Mouse (Mus musculus): ENCODE data around the gene Ddx21. TPM values are rescaled to one million over a fixed set of nuclear protein-coding genes. Genes with fewer than 3 reads are reported as not detected.

Ddx21 gene
- 159 TPM for total RNA-seq (2023)

DNA sequence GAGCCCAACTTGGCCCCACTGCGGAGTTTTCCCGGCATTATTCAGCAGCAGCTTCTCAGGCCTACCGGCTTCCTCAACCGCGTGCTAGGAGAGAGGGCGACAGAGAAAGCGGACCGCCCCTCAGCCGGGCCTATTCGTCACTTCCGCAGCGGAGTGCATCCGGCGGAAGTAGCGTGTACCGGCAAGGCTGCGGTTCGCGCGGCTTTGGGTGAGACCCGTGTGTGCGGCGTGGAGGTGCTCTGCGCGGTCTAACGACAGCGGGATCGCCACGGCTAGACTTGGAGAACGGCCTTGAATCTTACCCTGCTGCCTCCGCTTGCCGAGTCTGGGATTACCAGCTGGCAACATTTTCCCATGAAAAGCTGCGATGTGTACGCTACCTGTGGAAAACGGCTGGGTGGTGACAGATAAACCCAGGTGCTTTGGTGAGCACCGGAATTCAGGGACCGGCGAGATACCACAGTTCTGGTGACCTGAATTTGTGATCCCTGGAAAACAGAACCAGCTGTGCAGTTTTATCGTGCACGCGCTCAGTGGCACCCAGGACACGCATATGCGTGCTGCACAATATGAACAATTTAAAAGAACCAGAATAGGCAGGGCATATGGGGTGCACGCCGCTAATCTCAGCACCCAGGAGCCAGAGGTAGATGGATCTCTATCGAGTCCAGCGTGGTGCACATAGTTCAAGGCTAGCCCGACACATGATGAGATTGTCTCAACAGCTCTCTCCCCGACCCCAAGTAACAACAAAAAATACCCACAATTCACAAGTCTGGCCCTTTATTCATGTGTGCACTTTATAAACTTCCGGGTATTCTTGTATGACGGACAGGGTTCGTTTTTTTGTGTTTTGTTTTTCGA, at the start of gene Ddx21:
Gene Ddx21 (minus strand): TSS at position 105 of the 864 bp plus-strand sequence.

DNA sequence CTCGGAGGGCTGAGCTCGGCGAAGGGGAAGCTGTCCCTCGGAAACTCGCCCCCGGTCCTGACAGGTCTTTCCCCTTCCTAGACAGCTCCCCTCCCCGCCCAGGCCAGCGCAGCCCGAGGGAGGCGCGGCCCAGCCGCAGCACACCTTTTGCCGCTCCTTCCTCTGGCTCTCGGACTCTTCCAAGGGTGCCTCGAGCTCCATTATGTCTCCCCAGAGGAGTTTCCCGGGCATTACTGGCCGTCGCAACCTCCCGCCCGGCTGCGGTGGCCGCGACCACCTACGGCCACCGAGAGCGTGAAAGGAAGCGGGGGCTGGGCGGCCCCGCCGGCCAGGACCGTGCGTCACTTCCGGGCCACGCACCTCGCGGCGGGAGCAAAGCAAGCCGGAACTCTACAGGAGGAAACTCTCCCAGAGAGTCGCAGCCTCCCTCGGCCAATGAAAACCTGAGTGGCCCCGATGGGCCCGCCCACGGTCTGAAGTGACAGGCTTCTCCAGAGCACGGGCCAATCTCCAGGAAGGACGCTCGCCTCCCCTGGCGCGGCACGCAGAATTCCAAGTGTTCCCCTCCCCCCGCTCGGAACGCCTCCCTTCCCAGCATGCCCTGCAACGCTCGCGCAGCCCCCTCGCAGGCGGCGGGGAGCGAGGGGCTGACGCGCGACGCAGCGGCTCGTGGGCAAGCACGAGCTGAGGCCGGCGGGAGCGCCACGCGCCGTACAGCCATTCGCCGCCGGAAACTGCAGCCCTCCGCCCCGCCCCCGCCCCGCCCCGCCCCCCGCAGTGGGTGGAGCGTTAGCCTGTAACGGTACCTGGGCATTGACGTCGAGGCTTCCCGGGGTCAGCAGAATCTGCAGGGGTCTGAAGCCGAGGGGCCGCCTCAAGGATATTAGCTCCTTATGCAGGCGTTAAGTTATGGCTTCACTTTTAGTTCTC, 49.1 kb upstream of the Ddx21 start, which contains the start of gene Ddx50:
Gene Ddx50 (minus strand): TSS at position 338 of the 930 bp plus-strand sequence.

DNA sequence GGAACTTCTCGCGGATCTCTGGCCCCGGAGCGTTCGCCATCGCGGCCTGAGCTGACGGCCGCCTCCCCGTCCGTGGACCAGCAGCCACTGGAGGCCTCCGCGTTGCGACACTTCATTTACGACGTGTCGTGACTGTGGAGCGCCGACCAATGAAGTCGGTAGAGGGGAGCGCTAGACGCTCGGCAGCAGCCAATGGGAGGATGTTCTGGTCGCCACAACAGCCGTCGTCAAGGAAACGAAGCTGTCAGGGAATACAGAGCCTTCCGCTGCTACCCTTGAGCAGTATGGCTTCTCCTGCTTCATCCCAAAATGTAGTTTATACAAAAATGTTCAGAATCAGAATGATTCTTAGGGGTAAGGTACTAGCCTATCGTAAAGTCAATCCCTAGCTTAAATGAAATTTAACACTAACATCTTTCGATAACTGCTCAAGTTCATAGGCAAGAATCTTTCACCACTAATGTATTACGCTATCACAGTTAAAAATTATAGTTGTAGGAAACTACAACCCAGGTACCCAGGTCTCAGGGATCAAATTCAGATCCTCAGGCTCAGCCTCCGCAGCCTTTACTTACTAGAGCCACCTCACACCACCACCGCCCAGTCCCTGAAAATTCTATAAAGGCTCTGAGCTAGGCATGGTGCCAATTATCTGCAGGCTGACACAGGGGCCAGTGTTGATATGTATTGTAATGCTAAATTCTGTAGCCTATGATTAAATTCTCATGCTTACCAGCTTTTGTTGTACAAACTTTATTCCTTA, 23.6 kb downstream of the Ddx21 start, which contains the start of gene Kif1bp:
Gene Kif1bp (minus strand): TSS at position 120 of the 763 bp plus-strand sequence.

Other genes starting within 250 kb of the Ddx21 start
- gene Hk1, start 222.4 kb downstream of the Ddx21 start, total RNA-seq (2023) = 64.6 TPM
- not detected for gene Hkdc1, start 179.8 kb downstream of the Ddx21 start, total RNA-seq (2023)
- 0.29 TPM for gene 4930507D05Rik, start 152.8 kb downstream of the Ddx21 start, total RNA-seq (2023)
- gene Supv3l1, start 152.5 kb downstream of the Ddx21 start, total RNA-seq (2023) = 26.7 TPM
- gene Vps26a, start 115.5 kb downstream of the Ddx21 start, total RNA-seq (2023) = 26.4 TPM
- gene Srgn, start 74.8 kb downstream of the Ddx21 start, total RNA-seq (2023) = 481 TPM
- gene Kif1bp, start 23.8 kb downstream of the Ddx21 start, total RNA-seq (2023) = 18.2 TPM
- gene Ddx50, start 48.9 kb upstream of the Ddx21 start, total RNA-seq (2023) = 157 TPM
- gene Stox1, start 123.8 kb upstream of the Ddx21 start, total RNA-seq (2023) = 0.21 TPM
- 130 TPM for gene Ccar1, start 190.0 kb upstream of the Ddx21 start, total RNA-seq (2023)

Measured in CD4-positive naive resting alpha-beta T cell, adult 76 days (primary cell).